Mouse (Mus musculus) ES-CJ7 (cell line): ENCODE data around the gene Clec9a.
A peak's percentile ranks its signal among the peaks of the same experiment; 100 is the strongest.

ENCODE experiments used
- DNase-seq: peaks from one replicate; pipeline ENCODE4 v3.0.0; 2011; ENCODE audit warnings: low read depth, low spot score

The Clec9a gene

GRCm38 (mm10) chr6:129408562-129408961 lies at the start of gene Clec9a:
Clec9a (plus strand) TSS chr6:129408862.
- no peak for DNase-seq

GRCm38 (mm10) chr6:129359515-129359914 lies 49.1 kb upstream of the Clec9a start:
- no peak for DNase-seq

- peak; percentile 94 for DNase-seq
Measured at GRCm38 (mm10) chr6:129363942-129364341, 44.7 kb upstream of the Clec9a start.

GRCm38 (mm10) chr6:129365959-129366359 lies 42.7 kb upstream of the Clec9a start:
- DNase-seq: peak; percentile 77

- no peak for DNase-seq
Measured at GRCm38 (mm10) chr6:129369374-129370132, 39.1 kb upstream of the Clec9a start.

GRCm38 (mm10) chr6:129374937-129375471 lies 33.7 kb upstream of the Clec9a start:
- no peak for DNase-seq

- no peak for DNase-seq
Measured at GRCm38 (mm10) chr6:129380454-129380853, 28.2 kb upstream of the Clec9a start.

- DNase-seq: no peak
Measured at GRCm38 (mm10) chr6:129381736-129382135, 26.9 kb upstream of the Clec9a start.

- no peak for DNase-seq
Measured at GRCm38 (mm10) chr6:129383466-129383865, 25.2 kb upstream of the Clec9a start.

- DNase-seq: peak; percentile 22
Measured at GRCm38 (mm10) chr6:129385000-129385399, 23.7 kb upstream of the Clec9a start.

GRCm38 (mm10) chr6:129385774-129386173 lies 22.9 kb upstream of the Clec9a start, which contains the start of gene Clec12b:
Clec12b (minus strand) TSS chr6:129385874.
- no peak for DNase-seq

GRCm38 (mm10) chr6:129393087-129393720 lies 15.5 kb upstream of the Clec9a start:
- no peak for DNase-seq

GRCm38 (mm10) chr6:129393732-129394131 lies 14.9 kb upstream of the Clec9a start:
- DNase-seq: no peak

- no peak for DNase-seq
Measured at GRCm38 (mm10) chr6:129396997-129397396, 11.7 kb upstream of the Clec9a start, which contains the start of gene Clec1b. Clec1b (plus strand) TSS chr6:129397297.

GRCm38 (mm10) chr6:129399945-129400344 lies 8.7 kb upstream of the Clec9a start:
- DNase-seq: no peak

- DNase-seq: no peak
Measured at GRCm38 (mm10) chr6:129402404-129402803, 6.3 kb upstream of the Clec9a start.

- DNase-seq: no peak
Measured at GRCm38 (mm10) chr6:129403391-129403790, 5.3 kb upstream of the Clec9a start.

GRCm38 (mm10) chr6:129405999-129406398 lies 2.7 kb upstream of the Clec9a start:
- no peak for DNase-seq

- DNase-seq: no peak
Measured at GRCm38 (mm10) chr6:129407324-129407723, 1.3 kb upstream of the Clec9a start.

GRCm38 (mm10) chr6:129414177-129414576 lies 5.5 kb downstream of the Clec9a start:
- no peak for DNase-seq

GRCm38 (mm10) chr6:129422311-129422710 lies 13.6 kb downstream of the Clec9a start:
- no peak for DNase-seq

GRCm38 (mm10) chr6:129423040-129423733 lies 14.5 kb downstream of the Clec9a start:
- DNase-seq: no peak
